Mouse (Mus musculus) bone marrow macrophage, adult 2 months (primary cell): ENCODE data around the gene Gkap1. TPM values are rescaled to one million over a fixed set of nuclear protein-coding genes. Genes with fewer than 3 reads are reported as not detected.

Experiments
- H3K27ac ChIP-seq: 2 replicates; pipeline ENCODE4 v1.5.1; 2012; ENCODE audit warnings: low read depth, low read length; ENCODE audit not compliant: insufficient read depth
- H3K4me1 ChIP-seq: 2 replicates; pipeline ENCODE4 v1.6.1; 2012; ENCODE audit warnings: low read length; ENCODE audit not compliant: control insufficient read depth, insufficient read depth
- H3K4me3 ChIP-seq: 2 replicates; pipeline ENCODE4 v1.5.1; 2012; ENCODE audit warnings: mild to moderate bottlenecking, low read length, moderate library complexity; ENCODE audit not compliant: insufficient read depth
- CTCF ChIP-seq: IDR thresholded peaks from 2 replicates; pipeline ENCODE4 v1.5.1; 2012; ENCODE audit warnings: low read depth, mild to moderate bottlenecking, low read length, moderate library complexity
- POLR2A ChIP-seq: IDR thresholded peaks from 2 replicates; pipeline ENCODE4 v1.6.1; 2012; ENCODE audit warnings: mild to moderate bottlenecking, low read depth, low read length, borderline replicate concordance
- polyA plus RNA-seq: library from polyadenylated mRNA; stranded (reverse); fragments of >200 nt; gene quantifications from 2 replicates; pipeline ENCODE4 v1.2.4, GENCODE M21; 2012; ENCODE audit not compliant: missing spikeins, insufficient read depth, insufficient read length

The Gkap1 gene
- polyA plus RNA-seq, 1 experiment = 31.5 TPM

DNA sequence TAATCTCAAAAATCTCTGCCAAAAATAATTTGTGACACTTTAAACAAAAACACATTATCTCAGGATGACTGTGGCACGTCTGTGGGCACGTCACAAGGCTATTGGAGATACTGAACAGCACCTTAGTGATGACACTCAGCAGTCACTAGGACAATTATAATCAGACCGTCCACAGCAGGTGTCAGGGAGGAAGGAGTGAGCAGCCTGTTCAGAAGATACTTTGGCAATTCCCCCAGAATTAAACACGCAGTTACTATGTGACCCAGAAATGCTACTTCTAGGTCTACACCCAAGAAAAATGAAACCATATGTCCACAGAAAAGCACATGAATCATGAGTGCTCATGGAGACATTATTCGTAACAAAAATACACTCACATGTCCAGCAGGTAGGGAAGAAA, 65.1 kb downstream of the Gkap1 start:
- TF ChIP-seq CTCF = no peak
- TF ChIP-seq POLR2A = no peak
- Histone ChIP-seq H3K27ac (no peak overlapping the region), H3K4me1 (peaks cover 23% of the 10 kb centered on the region), H3K4me3 (no peak overlapping the region)

DNA sequence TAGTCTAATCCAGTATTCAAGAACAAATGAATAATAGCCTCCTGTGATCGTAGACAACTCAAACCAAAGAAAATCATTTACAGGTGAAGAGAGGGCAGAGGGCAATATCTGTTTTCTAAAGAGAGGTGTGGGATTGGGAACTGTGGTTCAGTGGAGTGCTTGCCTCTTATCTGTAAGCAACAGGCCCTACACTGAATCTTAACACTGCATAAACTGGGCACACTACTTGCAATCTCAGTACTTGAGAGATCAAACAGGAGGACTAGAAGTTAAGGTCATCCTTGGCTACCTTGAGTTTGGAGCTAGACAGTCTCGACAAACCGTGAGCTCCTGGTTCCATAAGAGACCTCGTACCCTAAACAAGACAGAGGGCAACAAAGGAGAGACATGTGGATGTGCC, 69.4 kb downstream of the Gkap1 start:
- peaks cover 21% of the 10 kb centered on the region for H3K4me1 ChIP-seq
- TF ChIP-seq CTCF = no peak
- no peak for TF ChIP-seq POLR2A
- H3K27ac ChIP-seq = no peak overlapping the region
- no peak overlapping the region for H3K4me3 ChIP-seq

DNA sequence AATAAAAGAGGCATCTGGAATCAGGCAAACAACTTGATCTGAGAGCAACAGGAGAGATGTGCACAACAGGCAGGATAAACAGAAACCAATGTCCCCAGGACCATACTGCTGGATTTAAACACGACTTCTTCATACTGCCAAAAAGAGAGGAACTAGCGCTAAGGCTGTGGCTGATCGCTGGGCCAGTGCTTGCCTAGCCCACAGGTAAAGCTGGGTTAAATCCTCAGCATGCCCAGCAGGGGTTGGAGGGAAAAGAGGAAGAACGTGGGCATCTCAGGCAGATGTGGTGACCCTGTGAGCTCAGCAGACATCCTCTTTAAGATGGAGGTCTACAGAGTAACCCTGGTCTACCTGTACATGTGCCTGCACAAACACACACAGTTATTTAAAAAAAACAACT, 70.5 kb downstream of the Gkap1 start:
- no peak for TF ChIP-seq CTCF
- no peak for TF ChIP-seq POLR2A
- Histone ChIP-seq H3K4me3 (no peak overlapping the region), H3K4me1 (peaks cover 21% of the 10 kb centered on the region), H3K27ac (no peak overlapping the region)

DNA sequence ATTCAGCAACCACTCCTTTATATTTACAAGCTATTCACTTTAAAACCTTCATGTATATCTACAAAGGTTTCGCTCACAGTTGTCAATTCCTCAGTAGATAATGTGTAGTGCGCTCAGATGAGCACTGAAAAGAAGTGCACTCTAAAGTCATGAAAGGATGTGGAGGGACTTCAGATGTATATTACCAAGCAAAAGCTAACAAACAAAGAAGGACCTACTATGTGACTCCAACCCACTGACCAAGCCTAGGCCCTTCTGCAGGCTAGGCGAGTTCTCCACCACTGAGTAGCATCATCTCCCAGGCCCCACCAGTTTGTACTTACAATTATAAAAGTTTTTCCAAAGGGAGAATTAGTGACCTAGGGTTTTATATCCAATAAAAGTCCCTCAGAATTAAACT, 71.3 kb downstream of the Gkap1 start:
- peaks cover 21% of the 10 kb centered on the region for H3K4me1 ChIP-seq
- no peak overlapping the region for H3K4me3 ChIP-seq
- H3K27ac ChIP-seq = no peak overlapping the region
- no peak for TF ChIP-seq POLR2A
- TF ChIP-seq CTCF = no peak

DNA sequence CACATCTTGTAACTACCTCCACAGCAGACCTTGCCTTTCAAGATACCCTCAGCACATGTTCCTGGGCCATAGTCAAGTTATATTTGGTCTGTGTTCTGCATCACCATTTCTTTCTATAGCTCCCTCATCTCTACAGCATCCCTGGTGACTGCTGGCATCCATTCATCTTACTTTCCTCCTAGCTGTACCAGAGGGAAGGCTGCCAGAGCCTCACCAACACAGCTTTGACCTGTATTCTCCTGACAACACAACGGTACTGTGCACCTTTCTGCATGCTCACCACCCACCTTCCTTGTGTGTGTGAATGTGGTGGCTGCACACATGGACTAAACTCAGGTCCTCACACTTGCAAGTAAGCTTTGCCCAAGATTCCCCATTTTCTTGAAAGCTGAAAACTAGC, 72.6 kb downstream of the Gkap1 start:
- no peak for TF ChIP-seq CTCF
- no peak for TF ChIP-seq POLR2A
- Histone ChIP-seq H3K4me1 (peaks cover 21% of the 10 kb centered on the region), H3K4me3 (no peak overlapping the region), H3K27ac (no peak overlapping the region)

DNA sequence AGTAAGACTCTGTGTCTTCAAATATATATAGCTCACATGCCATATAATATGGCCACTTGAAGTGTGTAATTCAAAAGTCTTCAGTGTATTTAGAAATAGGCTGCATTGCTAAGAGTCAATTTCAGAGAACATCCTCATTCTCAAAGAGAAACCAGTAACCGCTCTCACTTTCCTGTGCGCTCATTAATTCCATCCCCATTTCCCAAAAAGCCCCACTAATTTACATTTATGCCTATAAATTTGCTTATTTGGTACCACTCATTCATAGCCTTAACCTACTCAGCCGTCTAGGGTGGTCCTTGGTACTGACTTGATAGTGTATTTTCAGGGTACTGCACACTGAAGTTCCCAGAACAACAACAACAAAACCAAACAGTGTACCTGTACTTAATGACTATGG, 73.6 kb downstream of the Gkap1 start:
- no peak overlapping the region for H3K4me3 ChIP-seq
- no peak overlapping the region for H3K27ac ChIP-seq
- TF ChIP-seq POLR2A = no peak
- no peak for TF ChIP-seq CTCF
- H3K4me1 ChIP-seq = peaks cover 19% of the 10 kb centered on the region

DNA sequence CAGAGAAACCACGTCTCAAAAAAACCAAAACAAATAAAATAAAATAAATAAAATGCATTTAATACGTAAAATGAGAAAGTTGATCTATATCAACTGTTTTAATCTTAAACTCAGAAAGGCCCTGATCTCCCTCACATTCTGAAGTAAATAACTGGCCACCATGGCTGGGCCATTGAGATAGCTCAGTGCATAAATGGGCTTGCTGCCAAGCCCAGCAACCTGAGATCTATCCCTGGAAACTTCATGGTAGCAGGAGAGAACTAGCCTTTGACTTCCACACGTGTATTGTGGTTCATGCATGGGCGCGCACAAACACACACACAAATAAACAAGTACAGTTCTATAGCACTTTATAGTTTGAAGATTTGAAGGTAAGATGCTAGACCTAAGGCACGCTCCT, 74.2 kb downstream of the Gkap1 start:
- Histone ChIP-seq H3K27ac (no peak overlapping the region), H3K4me3 (no peak overlapping the region), H3K4me1 (peaks cover 14% of the 10 kb centered on the region)
- no peak for TF ChIP-seq POLR2A
- no peak for TF ChIP-seq CTCF

DNA sequence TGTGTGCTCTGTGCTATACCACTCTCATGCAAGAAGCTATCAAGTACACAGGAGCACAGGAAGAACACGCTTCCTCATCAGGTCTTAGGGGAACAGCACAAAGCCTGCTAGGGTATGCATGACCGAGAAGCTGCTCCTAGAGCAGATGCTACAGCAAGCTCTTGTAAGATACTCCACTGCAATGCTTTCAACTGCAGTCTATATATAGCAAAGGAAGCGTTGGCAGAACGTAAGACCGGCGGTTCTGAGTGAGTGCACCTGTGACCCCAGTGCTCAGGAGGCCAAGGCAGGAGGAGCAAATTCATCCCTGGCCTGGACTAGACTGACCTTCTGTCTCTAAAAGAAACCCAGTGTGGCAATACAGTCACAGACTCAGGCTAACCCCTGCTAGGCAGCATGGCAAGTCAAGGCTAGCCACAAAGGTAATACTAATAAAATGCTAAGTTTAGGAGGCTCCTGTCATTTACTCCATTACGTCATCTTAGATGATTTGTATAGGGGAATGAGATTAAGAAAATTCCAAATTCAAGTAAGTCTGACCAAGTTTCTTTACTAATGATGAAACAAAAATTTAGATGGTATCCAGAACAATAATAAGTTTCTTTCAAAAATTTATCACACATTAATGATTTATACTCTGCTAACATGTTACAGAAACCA, 77.4 kb downstream of the Gkap1 start:
- no peak overlapping the region for H3K27ac ChIP-seq
- H3K4me1 ChIP-seq = peaks cover 7% of the 10 kb centered on the region

DNA sequence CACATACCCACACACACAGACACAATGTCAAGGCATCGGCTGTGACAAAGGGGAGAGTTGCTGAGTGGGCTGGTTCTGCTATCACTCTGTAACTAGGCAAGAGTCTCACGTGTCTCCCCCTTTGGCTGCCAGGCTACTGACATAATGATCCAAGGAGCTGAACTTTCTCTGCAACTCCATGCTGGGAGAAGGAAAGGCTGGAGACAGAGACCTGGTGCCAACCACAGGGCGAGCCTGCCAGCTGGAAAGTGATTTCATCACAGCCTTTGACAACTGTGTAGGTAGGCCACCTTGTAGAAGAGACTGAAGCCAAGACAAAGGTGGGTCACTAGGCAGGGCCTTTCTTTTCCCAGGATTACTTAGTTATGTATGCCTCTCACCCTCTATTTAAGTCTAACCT, 78.3 kb downstream of the Gkap1 start:
- TF ChIP-seq CTCF = no peak
- no peak for TF ChIP-seq POLR2A
- Histone ChIP-seq H3K4me1 (peaks cover 7% of the 10 kb centered on the region), H3K27ac (no peak overlapping the region), H3K4me3 (no peak overlapping the region)

More for the DNA sequence above, 77.4 kb downstream of the Gkap1 start:
- H3K4me3 ChIP-seq = no peak overlapping the region
- no peak for TF ChIP-seq POLR2A
- no peak for TF ChIP-seq CTCF

DNA sequence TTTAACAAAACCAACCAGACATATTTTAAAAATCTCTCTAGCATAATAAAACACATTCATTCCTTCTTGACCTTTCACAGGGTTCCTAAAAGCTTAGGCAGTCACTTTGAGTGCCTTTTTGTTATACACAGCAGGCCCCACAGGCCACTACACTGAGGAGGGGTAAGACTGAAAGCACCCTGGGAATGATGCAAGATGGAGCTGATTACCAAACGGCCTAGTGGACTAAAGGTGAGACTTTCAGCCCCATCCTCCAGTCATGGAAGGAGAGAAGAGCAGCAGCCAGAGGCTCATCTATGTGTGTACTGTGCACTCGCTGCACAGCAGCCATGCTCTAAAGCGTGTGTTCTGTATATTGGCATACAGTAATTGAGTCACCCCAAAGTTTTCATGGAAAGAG, 80.6 kb downstream of the Gkap1 start:
- no peaks in the 10 kb centered on the region for H3K4me1 ChIP-seq
- no peak for TF ChIP-seq POLR2A
- TF ChIP-seq CTCF = no peak
- H3K4me3 ChIP-seq = no peak overlapping the region
- H3K27ac ChIP-seq = no peak overlapping the region

DNA sequence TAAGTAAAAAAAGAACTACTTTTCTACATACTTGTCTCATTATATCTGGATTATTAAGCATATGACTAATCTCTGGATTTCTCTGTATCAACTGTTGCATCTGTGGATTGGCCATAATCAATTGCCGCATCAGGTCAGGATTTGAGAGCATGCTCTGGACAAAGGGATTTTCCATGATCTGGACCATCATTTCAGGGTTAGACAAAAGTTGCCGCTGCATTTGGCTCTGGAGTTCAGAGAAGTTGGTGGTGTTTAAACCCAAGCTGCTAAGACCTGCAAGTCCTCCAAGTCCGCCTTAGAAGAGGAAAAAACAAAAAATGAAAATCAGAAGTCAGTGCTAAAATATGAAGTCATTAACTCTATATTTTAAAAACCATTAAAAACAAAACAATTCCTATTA, 82.3 kb downstream of the Gkap1 start:
- Histone ChIP-seq H3K4me1 (no peaks in the 10 kb centered on the region), H3K27ac (no peak overlapping the region), H3K4me3 (no peak overlapping the region)
- no peak for TF ChIP-seq POLR2A
- no peak for TF ChIP-seq CTCF

DNA sequence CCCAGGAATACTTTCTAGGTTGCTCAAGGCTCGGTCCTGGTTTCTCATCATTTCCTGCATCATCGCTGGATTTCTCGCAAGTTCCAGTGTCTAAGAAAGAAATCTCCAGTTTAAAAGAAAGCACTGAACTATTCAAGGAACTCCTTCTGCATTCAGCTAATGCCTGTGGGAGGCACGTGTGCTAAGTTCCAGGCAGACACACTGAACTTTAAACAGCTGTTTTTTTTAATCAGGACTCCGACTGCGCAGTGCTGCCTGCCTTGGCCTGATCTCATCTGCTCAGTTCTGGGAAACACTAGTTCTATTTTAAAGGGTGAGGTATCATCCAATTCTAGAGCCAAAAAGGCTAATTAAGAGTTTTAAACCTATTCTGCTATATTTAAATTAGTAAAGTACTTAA, 83.4 kb downstream of the Gkap1 start:
- no peak overlapping the region for H3K4me3 ChIP-seq
- no peak overlapping the region for H3K27ac ChIP-seq
- H3K4me1 ChIP-seq = no peaks in the 10 kb centered on the region
- no peak for TF ChIP-seq POLR2A
- no peak for TF ChIP-seq CTCF
